Mouse (Mus musculus) activated CD4-positive, CD25-positive, alpha-beta regulatory T cell, adult 4 months (primary cell): ENCODE measurements around the gene Higd1a. TPM values are rescaled to one million over a fixed set of nuclear protein-coding genes. Genes with fewer than 3 reads are reported as not detected.

Experiments
- ATAC-seq: one replicate; pipeline ENCODE4 v1.8.0; 2017
- polyA plus RNA-seq, 2 experiments: library from polyadenylated mRNA; unstranded; fragments of 100-300 nt; shearing (Covaris generic); gene quantifications; one replicate each; pipeline ENCODE4 v1.2.1; 2017

Gene Higd1a
- polyA plus RNA-seq, 2 experiments from 2014 or later = 125 to 151 TPM

DNA sequence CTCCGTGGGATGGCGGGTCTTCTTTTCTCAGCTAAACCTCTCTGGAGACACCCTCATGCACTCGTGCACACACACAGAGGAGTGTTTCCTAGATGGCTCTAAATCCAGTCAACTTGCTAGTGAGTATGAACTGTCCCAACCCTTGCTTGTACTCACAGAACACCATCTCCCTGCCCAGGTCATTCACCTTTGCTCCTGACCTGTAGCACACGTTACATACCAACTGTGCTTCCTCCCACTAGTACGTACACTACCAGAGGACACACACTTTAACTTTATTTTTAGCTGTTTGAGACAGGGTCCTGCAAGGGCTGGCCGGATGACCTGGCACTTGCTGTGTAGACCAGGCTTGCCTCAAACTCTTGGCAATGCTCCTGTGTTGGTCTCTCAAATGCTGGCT lies 20.2 kb downstream of the Higd1a start:
- no peak for ATAC-seq

DNA sequence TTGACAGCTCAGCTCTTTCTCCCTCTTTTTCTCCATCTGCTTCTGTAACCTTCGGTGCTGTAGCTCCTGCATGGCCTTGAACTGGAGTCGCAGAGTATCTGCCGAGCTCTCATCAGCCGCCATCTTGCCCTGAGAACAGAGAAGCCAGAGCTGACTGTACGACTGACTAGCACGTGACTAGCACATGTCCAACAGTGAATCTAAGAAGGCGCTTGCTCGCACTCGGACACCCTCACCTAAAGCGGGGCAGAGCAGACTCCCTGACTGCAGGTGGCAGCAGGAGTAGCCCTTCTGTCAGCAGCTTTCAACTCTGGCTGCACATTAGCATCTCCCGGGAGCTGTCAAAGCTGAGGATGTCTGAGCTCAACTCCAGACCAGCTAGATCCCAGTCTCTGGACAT lies 24.3 kb downstream of the Higd1a start:
- ATAC-seq = no peak

DNA sequence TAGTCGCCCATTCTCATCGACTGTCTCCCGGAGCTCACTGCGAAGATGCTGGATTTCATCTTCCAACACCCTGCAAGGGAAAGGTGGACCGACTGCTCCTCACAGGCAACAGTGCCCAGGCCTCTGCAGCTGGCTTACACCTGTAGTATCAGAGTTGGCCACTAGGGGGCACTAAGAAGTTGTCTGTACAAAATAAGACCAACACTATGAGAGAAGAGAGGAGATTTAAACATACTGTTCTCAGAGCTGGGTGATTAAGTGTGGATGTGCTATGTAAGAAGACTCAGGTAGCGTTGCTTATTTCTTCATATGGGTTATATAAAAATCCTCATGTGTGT lies 27.2 kb downstream of the Higd1a start:
- no peak for ATAC-seq

DNA sequence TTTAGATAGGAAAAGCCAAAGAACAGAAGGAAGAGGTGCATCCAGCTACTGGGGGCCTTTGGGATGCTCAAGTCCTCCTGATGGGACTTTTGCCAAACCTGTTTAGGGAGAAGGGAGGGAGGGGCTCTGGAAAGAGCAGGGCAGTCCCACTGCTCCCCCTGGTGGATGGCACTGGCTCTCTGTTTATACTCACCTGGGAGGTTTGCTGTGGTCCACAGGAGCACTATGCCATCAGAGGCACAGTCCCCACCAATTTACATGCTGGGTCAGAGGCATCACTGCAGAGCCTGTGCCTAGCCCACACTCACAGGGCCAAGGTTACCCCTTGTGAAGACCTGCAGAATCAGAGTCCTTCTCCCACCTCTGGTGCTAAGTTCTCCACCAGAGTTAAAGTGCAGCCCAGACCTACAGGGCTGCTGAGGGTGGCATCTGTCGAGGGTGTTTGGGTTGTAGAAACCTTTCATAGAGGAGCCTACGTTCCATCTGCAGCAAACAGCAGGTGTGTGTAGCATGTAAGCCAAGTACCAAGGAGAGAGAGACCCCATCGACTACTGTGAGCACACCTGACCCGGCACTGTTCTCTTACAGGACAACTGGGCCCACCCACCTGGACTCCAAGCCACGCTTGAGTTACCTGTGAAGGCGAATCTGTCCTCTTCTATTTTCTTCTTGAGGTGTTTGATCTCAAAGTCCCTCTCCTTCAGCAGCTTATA lies 27.8 kb downstream of the Higd1a start:
- no peak for ATAC-seq

DNA sequence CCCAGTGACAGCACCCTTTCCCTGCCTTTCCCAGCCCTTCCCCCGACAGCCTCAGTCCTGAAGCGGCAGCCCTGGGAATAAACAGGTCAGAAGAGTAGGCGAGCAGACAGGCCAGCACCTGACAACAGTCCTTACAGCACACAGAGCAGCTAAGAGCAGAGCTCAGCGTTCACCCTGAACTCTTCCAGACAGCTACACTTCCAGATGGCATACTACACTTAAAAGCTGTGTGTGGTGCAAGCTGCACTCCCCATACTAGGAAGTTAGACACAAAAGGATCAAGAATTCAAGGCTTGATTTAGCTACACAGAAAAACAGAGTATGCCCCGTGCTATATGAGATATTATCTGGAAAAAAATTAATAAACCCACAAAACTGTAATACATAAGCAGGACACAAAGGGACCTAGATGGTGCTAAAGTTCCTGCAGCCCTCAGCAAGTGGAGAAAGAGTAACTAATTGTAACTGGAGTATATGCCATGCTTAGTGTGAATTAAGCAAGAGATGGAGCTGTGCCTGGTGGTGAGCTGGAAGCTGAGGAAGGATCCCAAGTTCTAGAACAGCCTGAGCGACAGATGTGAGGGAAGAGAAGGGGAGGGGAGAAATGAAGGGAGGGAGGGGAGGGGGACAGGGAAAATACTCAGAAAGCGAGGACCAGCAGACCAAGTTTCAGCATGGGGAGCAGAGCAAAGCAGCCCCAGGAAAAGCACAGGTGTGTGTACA lies 28.7 kb downstream of the Higd1a start:
- no peak for ATAC-seq

DNA sequence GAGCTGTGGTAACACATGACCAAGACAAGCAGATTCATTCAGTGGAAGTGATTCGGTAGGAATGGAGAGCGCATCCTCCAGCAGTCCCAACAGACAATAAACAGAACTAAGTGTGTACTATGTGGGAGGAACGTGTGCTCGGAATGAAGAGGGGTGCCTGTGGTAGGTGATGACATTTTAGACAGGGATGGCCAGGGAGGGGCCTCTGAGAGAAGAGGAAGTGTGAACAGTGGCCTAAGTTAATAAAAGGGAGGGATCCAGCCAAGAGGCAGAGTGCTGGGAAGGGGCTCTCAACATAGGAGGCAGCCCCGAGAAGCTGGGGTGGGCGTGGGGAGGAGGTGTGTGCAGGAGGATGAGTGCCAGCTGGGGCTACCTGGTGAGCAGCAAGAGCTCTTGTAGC lies 29.8 kb downstream of the Higd1a start:
- ATAC-seq = no peak

DNA sequence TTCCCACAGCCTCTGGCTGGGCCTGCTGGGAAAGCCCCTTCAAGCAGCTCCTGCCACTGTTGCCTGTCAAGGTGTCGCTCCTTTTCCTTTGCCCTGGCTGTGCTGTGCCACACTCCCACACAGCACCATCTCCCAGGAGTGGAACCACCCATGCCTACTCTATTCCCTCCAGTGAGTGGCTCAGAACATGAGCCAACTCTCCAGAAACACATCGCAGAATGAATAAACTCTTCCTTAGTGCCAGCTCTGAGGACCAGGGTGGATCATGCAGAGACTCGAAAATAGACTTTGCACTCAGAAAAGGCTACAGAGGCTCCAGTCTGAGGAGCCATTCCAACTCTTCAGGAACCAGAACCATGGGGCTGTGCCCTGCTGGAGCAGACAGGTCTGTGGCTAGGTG lies 31.8 kb downstream of the Higd1a start:
- no peak for ATAC-seq

DNA sequence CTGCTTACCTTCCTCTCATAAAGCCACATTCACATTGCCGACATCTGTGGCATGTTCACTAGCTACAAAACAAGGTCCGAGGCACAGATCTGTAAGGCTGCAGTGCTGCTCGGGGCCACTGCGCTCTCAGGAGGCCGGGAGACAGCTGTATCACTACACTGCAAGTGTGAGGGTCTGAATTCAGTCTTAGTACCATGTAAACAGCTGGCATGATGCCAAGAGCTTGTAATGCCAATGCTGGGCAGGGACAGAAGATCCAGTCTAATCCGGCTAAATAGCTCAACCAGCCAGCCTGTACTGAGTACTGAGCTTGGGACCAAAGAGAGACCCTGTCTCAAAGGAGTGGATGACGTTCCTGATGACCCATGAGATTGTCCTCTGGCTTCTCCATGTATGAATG lies 34.2 kb downstream of the Higd1a start:
- no peak for ATAC-seq

DNA sequence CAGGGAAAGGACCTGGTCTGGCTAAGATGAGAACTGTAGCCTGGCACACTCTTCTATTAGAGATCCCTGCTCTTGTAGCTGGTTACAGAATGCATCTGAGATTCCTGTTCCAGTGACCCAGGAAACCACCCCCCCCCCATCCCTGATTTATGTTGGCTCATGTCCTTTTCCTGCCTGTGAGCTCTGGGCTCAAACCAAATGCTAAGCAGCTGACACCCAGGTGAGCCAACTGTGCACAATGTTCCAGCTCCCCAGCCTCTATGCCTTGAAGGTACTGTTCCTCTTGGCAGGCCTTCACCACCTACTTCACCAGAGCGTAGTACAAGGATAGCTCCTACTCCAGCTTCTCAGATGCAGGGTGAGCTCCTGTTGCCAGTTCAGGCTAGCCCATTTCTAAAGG lies 35.1 kb downstream of the Higd1a start:
- no peak for ATAC-seq

DNA sequence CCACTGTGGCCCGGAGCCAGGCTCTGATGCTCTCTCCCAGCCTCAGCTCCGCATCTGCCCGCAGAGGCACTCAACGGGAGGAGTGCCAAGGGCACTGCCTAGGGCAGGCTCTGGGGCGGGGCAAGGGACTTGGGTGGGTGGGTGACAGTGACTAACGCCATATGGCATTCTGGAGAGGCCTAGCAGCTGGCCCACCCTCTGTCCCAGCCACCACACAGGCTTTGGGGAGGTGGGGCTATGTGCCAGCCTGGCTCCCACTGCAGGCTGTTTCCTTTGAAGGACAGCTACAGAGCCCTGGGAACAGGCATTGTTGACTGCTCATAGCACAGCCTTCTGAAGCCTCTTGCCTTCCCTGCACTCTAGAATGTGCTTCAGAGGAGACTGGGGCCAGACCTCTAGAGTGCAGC lies 35.6 kb downstream of the Higd1a start:
- no peak for ATAC-seq

DNA sequence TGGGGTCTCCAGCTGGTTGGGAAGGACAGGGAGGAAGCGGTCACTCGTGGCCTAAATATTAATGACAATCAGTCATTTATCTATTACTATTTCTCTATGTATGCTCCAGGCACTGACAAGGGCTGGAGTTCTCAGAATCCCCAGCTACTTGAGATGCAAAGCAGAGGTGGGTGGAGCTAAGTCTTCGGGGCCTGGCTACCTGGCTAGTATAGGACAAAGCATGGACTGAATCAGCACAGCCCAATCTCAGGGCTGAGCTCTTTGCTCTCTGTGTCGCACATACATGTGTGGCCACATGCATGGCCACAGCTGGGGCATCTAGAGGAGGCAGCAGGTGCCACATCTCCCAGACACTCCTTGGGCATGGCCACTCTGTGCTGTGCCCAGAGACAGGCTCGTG lies 37.4 kb downstream of the Higd1a start:
- ATAC-seq = no peak

DNA sequence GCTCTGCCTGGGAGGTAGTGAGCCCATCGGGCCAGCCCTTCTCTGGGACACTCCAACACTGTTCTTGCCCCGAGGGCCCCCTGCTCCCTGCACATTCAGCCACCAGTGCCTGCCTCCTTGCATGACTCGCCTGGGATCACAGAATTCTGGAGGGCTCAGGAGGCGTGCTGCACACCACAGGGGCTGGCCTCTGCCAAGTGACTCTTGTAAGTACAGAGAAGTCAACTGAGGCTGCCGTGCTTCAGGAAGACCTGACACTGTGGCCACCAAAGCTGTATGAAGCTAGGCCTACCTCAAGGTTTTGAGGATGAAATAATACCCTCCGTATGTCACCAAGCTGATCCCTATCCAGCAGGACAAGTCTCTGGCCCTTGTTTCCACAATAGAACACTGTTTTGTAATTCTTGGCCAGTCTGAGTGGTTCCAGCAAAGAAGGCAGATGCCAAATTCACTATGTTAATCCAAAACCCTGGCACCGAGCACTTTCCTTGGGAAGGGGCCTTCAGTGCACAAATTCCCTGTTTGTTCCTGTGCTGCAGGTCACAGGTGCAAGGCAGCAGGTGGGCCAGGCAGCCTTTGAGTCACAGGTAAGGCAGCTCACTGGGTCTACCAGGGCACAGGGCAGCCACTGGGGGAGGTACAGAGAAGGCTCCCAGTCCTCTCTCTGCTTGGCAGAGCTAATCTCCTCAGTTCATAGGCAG lies 38.2 kb downstream of the Higd1a start:
- ATAC-seq = no peak

DNA sequence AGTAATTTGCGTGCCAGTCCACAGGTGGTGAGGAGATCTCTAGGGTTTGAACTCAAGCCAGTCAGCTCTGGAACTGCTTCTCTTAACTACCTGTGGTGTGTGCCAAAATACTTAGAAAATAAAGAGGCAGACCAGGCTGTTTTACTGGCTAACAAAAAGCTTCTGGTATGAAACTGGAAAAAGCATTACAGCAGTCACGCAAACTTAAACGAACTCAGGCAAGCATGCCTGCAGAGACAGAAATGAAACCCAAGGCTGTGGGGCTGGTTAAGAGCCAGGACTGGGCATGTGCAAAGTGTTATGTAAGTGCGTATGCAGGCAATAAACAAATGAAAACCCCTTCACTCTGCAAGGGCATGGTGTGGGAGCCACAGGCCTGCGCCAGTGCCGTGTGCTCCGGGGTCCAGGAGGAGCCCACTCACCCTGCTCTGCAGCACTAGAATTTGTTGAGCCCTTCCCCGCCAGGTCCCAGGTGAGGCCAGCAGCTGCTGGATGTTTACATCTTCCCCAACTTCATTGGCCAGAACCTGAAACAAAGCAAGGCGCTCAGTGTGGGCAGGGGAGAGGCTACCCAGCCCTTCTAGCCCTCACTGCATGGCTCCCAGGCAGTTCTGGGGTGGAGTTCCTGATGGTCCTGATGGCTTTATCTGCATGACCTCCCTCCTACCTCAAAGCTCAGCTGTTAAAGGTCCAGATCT lies 38.9 kb downstream of the Higd1a start:
- no peak for ATAC-seq

DNA sequence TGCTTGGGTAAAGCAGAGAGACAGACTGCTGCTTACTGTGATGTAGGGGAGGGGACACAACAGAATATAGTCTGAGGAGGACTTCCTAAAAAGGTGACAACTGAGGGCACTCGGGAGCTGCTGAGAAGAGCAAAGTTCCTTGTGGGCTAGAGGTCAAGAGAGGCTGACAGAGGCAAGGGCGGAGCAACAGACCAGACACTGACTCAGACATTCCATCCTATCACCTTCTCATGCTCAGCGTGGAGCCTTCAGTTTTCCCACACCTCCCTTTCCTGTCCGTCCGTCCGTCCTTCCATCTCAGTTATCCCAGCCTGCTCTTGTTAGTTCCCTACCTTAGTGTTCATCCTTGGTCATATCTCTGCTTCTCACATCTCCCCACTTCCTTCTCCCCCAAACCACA lies 43.0 kb downstream of the Higd1a start:
- ATAC-seq = no peak

DNA sequence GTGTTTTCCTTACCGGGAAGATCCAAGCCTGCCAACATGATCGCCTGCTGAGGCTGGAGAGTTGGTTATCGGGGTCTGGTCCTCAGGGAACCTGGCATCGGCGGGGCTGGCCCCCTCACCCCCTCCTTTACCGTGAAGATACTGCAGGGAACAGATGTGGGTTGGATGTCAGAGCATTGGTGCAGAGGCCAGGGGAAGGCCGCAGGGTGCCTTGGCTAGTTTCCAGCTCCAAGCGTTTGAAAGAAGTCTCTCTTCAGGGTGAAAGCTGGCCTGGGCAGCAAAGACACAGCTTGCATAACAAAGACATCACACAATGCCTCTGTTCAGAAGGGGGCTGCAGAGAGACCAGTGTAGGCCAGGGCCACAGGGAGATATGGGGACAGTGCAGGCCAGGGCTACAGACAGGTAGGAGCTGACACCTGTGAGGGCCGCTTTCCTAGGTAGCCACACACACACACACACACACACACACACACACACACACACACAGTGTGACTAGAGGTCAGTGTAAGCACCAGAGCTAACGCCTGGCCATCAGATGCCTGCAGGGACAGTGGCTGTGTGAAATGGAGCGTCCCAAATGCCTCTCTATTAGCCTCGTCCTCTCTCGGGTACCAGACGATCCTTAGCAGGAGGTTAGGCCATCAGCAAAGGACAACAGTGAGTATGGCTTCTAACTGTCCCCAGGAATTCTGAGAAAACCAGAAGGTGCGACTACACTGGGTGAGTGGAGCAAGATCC lies 47.9 kb downstream of the Higd1a start:
- no peak for ATAC-seq

DNA sequence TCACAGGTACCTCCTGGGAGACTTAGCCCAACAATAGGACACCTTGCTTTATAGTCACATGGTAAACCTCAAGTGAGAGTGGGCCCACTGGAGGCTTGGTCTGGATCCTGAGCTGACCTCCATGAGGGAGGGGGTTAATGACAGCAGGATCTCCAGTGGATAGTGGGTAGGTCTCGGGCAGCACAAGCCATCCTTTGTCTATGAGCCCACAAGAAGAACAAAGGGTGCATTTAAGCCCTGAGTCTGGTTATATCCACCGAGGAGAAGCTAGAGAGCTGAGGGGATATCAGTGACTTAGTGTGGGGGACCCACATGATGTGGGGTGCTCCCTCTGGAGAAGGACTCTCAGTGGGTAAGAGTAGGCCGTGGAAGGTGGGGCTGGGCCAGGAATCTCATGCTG lies 49.7 kb downstream of the Higd1a start:
- ATAC-seq = no peak

DNA sequence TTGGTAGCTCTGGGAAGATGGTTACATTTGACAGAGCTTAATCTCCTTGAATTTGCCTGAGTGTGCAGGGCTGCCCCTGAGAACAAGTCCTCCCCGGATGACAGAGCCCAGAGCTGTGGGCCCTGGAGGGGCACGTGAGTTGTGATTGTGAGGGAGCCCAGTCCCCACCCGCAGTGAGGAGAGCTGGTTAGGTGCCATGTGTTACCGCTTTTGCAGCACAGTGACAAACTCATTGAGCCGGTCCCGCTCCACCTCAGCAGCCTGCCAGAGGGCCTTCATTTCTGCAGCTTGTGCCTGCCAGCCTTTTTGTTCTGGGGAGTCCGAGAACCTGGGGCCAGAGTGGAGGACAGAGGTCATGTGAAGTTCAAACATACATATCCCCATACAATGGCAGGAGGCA lies 50.2 kb downstream of the Higd1a start:
- ATAC-seq = no peak

DNA sequence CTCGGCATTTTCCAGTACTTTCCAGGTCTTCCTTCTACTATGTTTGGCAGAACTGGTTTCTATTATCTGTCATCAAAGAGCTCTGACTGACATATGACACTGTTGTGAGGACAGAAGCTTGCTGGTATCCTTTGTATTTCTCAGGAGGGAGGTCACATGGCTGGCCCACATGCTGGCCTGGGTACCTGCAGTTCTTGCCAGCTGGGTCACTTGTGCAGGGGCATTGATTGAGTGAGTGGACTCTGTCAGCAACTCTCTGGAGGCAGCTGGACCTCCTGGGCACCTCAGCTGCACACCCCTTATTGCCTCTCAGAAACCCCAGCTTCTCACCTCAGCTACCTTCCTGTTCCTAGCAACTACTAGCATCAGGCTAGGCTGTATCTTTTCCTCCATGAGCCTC lies 50.6 kb downstream of the Higd1a start:
- no peak for ATAC-seq

DNA sequence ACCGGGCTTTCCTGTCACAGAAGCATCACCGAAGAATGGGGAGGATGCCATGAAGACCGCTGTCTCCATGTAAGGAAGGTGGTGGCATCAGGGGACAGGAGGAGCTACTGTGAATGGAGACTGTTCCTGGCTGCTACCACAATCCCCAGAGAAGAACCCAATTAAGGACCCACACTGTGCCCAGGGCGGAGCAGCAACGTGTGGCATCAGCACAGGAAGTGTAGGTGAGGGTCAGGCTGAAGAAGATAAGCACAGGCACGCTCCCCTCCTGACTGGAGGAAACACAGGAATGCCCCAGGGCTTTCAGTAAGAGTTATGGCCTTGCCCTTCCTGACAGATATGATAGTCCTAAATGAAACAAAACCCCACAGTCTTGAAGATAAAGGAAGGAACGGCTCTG lies 55.4 kb downstream of the Higd1a start:
- no peak for ATAC-seq

DNA sequence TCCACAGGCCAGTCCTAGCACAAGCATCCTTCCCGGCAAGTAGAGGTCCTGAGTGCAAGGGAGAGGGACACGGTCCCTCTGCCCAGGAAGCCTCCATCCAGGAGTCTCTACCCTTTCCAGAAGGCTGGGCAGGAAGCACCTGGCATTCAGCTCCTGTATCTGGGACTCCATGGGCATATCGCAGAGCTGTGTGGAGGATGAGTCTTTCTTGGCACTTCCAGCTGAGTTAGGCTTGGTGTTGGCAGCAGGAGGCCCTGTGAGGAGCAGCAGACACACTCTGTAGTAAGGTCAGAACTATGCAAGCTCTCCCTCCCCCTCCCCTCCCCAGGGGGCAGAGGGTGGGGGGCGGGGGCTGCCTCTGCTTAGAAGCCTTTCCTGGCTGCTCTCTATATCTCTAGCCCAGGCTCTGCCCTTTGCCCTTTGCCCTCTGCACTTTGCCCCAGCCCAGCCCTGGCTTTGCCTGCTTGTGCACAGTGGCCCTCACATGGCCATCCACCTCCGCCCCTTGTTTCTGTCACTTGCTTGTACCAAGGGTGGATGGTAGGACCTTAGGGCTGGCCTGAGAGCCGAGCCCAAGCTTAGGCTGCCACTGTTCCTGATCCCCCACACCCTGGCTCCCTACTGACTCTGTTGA lies 59.2 kb downstream of the Higd1a start:
- no peak for ATAC-seq
